Mouse (Mus musculus) 3134 (cell line): ENCODE measurements around the gene Disp1.

Source experiments
- DNase-seq: peaks from one replicate; pipeline ENCODE4 v3.0.0-alpha.2; 2011; ENCODE audit warnings: low spot score; ENCODE audit not compliant: insufficient read length; ENCODE audit errors: extremely low read depth

Gene Disp1

DNA sequence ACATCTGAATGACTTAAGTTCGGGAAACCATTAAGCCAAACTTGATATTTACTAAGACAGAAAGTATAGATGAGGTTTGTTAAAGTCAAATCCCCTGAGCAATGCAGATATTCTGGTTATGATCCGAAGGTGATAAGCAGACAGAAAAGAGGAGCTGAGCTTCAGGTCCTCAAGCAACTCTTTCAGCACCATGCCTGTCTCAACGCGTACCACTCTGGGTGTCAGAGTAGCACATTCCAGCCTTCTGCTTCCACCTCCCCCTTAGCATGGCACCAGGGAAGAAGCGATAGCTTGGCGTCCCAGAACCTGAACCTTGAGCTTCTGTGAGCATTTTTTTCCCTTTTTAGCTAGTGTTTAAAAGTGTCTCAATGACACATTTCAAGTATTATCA, 57.1 kb downstream of the Disp1 start:
- DNase-seq: no peak

DNA sequence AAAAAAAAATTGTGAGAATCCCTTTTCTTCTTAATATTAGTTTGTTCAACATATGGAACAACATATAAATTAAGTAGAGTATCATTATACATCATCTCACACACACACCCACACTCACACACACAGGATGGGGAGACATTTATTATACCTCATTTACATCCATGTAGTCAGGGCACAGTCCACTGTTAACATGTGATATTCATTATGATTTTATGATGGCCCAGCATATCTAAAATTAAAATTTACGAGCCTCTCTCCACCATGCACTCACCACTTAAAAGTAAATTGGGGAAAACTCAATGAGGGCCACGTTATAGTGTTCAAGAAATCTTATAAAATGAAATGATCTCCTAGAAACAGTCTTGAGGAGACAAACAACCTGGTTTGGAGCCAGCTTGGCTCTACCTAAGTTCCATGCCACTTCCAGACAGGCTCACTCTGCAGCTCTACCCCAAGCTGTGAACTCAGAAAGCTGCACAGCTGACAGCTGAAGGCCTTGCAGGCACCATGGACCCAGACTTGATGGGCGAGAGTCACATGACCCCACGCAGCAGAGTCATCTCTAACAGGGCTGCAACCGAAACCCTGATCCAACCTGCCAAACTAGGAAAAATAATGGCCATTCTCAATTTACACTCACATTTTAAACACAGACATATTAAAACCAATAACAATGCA, 57.7 kb downstream of the Disp1 start:
- DNase-seq: no peak

DNA sequence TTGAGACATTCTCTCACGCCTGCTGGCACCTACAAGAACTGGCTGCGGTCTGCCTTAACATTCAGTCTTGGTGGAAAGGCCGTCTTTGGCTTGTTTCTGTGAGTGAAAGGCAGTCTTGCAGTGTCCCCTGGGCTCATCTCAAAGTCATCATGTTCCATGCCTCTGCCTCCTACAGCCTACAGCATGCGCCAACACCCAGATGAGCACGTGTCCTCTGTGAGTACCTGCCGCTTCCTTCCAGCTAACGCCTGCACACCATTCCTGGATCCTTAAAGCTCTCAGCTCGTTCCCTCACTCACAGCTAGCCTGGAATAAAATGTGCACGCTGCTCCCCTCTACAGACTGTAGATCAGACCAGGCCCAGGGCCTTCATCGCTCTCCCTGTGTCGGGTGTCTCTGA, 60.3 kb downstream of the Disp1 start:
- no peak for DNase-seq

DNA sequence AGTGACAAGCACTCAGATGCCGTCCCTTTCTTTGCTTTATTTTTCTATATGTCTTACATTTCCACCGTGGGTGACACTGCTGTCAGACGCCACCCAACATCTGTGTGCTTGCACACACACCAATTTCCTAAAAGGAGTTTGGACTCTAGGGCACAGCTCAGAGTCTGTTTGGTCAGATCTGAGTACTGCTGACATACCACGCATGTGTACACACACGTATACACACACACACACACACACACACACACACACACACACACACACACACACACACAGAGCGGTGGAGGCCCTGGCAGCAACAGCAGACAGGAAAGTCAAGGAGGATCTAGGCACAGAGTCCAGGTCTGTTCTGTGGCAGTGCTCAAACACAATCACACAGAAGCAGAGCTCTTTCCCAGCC, 61.1 kb downstream of the Disp1 start:
- no peak for DNase-seq

DNA sequence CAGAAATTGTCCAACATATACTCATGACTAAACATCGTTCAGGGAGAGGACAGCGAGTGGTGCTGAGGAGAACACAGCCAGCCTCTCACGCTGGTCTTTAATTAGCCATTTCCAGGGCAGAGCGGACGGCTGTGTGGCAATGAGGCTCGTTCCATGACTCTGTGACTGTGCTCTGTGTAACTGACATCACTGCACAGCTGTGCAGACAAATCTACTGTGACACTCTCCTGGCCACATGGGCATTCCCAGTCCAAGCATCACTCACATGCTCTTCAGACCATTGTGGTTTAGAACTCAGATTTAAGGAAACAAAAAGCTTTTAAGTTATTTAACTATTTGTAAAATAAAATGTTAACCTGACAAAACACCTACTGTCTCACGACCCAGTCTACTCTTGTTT, 62.1 kb downstream of the Disp1 start:
- DNase-seq: no peak

DNA sequence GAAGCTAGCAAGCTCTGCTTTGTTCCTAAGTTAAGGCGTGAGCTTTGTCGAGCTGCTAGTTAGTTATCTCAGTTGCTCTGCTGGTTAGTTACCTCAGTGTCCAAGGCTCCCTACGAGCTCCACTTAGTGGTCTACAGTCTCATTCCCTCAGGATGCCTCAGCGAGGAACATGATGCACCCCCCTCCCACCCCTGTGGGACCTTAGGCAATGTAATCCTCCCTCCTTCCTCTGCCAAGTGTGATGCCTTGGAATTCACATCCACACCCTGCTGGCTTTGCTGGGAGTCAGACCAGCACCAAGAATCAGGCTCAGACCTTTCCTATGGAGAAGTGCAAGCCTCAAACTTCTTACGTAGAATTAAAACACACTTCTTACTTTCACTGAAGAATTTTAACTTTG, 65.7 kb downstream of the Disp1 start:
- peak; percentile 25 for DNase-seq

DNA sequence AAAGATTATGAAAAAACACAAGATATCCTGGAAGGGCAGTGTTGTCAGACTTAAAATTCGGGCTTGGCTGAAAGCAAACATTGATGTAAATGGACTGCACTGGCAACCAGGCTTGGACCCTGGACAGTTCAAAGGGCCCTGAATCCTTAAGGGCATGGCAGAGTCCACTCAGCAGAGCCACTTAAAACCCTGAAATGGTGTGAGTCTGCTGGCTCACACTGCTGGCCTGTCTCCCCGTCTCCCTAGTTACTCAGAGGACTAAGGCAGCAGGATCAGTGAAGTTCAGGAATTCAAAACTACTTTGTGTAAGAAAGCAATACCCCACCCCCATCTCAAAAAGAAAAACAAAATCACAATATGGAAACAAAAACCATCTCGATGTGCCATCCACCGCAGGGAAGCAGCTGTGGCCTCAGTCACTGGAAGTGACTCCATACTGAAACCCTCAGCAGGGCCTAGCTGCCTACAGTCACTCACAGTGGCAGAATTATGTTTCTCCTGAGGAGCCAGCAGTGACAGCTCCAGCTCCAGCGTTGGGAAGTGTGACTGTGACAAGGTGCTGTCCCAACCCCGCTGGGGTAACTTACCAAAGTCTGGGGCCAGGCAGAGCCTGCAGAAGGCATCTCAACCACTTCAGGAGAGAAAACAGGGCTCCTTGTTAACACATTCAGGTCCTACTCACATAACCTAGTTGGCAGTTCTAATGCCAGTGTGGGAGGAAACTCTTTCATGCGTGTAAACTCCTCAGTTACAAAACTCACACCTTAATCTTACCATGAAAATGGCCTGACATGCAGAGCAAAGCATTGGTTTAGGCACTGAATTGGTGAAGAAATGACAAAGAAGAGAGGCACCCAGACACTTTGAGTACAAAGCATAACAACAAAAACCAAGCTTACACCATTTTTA, 66.8 kb downstream of the Disp1 start:
- DNase-seq: no peak

DNA sequence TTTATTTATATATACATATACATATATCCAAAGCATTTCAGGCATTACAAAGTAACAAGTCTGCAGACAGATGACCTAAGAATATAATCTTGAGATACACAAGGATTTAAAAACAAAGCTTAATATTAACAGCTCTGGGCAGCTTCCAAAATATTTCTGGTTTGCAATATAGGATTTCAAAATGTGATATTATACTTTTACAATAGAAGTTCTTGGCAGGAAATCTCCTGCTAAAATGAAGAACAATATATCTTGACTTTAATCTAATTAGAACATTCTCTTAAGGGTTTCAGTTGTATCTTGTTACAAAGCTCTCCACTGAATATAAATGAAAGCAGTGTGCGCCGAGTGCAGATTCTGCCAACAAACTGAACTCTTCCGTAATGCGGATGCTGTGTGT, 68.0 kb downstream of the Disp1 start:
- no peak for DNase-seq

DNA sequence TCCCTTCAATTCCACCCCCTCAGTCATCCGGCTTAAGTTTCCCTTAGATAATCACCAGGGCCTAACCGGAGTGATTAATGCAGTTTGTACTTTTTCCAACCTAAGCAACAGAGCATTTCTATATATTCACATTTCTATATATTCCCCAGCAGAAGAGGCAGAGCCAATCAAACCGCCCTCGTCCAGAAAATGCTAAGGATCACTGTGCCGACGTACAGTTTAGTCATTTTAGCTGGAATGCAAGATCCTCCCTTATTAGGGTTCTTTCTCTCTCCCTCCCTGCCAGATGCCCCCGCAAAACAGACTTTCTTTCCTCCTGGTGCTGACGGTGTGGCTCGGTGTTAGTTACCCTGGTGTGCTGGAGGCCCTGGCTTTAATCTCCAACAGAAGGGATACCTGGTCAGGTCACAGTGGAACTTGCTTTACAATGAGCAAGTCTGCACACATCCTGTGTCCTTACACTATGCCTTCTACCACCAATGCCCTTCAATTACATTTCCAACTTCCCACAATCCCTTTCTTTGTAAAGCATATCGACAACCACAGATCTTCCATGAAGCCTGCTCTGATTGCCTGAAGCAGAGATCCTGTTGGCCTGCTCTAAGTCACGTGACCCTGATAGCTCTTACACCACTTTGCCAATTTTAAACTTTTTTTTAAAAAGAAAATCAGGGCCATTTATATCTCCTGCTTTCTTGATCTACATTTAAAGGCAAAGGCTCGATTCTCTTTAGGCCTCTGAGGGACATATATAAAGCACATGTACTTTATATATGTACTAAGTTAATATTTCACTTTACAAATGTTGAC, 69.6 kb downstream of the Disp1 start:
- no peak for DNase-seq

DNA sequence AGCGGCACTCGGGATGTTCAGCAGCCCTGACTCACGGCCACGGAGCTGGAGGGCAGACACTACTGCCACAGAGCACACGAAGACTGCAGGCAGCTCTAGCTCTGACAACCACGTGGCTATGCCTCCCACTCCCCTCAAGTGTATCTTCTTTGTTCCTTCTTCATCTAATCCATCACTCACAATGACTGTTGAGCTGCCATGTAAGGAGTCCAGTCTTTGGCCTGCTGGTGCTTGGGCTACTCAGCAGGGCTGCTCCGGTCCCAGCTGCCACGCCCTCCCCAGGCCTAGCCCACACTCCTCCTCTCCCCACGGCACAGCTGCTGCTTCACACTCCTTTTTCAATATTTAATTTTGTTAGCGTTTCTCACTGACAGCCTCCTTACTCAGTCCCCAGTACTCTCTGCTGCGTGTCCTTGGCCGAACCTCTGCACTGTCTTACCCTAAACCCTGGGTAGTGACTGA, 70.9 kb downstream of the Disp1 start:
- DNase-seq: no peak

DNA sequence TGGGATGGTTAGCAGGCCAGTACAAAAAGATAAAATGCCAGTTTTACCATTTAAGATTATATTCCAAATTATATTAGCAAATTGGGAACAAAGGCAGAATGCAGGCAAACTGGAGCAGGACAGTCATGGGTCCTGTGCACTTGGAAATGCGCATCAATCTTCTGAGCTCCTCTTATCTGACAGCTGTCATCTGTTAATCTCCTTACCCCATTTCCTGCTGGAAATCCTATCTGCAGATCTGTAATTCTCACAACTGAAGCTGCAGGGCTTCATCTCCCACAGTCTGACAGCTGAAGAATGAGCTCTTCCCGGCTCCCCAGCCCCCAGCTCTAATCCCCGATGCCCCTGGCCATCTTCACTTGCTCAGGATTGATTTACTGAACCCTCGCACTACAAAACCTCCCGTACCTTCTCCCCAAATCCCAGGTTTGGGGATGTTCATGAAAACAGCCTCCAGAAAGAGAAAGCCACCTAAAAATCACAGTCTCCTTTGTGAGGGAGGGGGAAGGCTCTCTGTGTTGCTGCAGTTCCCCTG, 71.7 kb downstream of the Disp1 start:
- no peak for DNase-seq

DNA sequence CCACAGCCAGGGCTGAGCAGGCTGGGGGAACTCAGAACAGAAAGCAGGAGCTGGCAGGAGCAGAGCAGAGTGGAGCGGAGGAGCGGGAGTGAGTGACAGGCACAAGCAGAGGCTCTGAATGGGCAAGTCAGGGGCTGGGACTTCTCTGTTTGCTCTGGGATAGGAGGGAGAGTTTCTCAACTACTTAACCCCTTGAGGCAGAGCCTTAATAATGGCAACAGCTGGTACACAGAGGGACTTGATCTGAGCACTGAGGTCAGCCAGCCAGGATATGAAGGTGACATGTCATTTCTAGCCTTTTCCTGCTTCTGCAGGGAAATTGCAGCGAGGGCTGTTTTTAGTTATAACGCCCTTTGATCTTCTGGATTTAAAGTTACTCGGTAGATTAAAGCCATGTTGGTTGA, 73.9 kb downstream of the Disp1 start:
- DNase-seq: no peak

DNA sequence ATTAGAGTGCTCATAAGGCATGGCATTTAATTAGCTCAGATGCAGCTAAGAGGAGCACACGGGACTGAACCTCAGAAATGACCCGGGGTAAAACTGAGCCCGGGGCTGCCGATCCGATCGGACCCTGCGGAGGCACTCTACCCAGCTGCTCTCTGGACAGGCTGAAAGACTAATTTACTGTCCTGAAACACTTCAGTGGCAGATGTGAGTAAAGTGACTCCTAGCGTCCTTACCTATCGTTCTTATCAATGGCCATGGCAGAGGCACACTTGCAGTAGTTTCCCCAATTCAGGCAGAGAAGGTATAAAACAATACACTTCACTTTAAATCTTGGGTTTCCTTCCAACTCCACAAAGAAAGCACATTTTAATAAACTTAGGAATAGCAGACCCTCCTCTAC, 74.5 kb downstream of the Disp1 start:
- DNase-seq: no peak

DNA sequence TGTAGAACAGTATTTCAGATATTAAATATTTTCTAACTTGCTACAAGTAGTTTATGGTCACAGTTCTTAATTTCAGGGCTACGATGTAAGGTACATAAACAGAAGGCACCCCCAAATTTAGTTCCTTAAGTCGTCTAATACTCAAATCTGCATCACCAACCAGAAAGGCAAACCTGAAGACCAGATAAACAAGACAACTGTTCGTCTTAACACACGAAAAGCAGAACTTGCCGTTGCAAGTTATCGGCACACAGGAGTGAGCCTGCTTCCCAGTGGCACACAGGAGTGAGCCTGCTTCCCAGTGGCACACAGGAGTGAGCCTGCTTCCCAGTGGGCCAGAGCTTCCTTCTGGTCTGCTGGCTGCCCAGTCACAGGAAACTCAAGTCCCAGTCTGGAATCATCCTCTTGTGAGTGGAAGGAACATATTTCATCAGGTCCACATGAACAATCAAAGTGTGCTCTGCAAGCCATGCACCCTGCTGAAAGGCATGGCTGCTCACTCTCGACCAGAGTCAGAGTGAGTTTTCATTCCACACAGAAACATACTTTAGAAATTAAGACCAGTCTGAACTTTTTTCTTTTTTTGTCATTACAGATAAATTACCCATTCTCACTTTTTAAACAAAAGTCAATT, 75.1 kb downstream of the Disp1 start:
- no peak for DNase-seq

DNA sequence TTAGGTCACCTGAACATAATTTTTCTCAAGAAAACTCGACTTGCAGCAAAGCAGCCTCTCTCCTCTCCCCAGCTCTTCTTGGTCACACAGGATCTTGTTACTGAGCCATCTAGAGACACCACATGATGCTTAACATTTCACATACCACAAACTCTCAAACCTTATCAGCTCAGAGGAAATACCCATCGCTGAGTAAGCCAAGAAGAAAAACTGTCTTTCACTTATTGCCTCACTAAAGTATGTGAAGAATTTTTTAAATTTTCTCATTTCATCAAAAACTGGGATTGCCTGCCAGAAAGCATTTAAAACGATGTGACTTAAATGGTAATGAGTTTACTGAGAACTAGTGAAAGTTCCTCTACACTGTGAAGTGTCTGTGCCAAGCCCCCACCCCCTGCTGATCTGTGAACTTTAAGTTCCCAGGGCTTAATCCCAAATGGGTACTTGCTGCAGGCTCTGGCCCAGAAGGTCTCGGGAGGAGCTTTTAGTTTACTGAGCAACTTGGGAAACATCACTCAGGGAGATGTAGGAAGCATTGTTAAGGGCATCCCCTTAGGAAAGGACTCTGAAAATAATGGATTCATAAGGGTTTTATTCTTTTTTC, 76.6 kb downstream of the Disp1 start:
- DNase-seq: peak; percentile 30

DNA sequence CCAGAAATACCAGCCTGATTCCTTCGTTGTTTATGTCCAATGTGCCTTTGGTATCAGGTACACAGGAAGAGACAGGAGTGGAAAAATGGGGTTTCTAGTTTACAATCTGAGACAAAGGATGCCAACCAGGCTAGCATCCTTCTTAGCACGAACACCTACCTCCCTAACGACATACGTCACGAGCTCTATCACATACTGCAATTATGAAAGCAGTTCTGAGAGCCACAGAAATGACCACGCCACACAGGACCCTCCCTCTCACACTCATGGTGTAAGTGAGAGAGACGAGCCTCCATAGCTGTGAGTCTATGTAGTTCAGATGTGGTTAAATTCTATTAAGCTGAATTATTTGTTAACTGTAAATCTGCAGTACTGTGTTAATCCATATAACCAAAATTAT, 78.1 kb downstream of the Disp1 start:
- DNase-seq: no peak

DNA sequence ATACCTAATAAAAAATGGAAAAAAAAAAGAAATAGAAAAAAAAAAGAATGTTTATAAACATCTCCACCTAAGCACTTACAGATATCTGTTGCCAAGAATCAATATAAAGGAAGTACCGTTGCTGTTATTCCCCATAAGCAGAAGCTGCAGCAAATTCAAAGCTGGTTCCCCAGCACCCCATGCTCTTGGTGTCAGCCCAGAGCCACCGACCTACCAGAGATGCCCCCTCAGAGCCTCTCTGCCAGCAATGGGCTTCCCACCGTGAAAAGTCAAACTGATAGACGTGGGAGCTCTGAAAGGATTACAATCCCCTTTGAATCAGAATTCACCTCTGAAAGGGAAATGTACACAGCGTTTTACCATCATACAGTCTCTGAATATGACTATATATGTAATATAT, 78.8 kb downstream of the Disp1 start:
- DNase-seq: no peak

DNA sequence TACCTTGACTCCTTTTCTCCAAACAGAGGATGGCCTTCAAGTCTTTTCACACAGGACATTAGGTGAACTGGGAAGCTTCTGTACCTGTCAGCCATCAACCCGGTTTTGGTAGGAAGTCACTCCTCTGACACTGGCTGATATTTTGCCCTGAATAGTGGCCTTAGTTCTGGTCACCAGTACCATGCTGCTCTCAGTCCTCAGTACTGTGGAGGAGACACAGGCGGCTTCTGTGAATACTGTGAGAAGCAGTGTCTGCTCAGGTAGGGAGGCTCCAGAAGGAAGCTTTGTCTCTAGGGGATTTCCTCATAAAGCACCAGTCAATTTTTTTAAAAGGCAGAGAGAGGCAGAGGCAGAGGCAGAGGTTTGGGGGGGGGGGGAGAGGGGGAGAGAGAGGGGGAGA, 80.0 kb downstream of the Disp1 start:
- DNase-seq: no peak

DNA sequence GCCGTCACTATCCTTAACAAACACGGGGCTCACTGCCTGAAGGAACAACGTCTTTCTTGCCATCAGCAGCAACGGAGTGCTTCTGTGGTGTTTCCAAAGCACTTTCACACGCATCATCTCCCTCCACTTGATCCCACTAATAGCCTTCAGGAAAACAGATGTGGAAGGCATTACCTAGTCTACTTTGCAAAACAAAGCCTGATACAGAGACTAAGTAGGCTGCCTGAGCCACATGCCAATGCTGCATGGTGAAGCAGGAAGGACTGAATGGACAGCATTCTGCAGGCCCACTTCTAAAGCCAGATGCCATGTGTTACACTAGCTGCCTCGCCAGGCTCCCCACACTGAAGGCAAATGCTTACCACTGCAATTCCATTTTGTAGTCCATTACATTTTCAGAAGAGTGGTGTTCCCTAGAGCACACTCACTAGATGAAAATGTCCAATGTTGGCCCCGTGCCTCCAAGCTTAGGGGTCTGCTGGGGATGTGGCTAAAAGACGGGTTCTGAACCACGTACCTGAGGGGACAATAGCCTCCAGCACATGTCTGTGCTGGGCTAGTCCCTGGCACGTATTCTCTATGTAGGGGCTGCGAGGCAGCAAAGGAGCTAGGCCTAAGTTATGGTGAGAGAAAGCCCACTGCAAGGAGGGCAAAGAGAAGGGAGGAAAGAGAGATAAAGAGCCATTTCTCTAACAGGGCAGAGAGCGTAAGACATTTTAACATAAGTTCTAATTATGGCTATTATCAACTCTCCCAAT, 80.6 kb downstream of the Disp1 start:
- no peak for DNase-seq
